Mouse (Mus musculus): Measurements from ENCODE around the gene Hat1. TPM values are rescaled to one million over a fixed set of nuclear protein-coding genes. Genes with fewer than 3 reads are reported as not detected.
"Not testable (repeated sequence)": the region's sequence is repeated elsewhere in the genome, so short reads cannot be mapped to it uniquely, and the experiment has no call there.

Hat1 gene
- polyA plus RNA-seq, 1 experiment = 66.2 TPM

DNA sequence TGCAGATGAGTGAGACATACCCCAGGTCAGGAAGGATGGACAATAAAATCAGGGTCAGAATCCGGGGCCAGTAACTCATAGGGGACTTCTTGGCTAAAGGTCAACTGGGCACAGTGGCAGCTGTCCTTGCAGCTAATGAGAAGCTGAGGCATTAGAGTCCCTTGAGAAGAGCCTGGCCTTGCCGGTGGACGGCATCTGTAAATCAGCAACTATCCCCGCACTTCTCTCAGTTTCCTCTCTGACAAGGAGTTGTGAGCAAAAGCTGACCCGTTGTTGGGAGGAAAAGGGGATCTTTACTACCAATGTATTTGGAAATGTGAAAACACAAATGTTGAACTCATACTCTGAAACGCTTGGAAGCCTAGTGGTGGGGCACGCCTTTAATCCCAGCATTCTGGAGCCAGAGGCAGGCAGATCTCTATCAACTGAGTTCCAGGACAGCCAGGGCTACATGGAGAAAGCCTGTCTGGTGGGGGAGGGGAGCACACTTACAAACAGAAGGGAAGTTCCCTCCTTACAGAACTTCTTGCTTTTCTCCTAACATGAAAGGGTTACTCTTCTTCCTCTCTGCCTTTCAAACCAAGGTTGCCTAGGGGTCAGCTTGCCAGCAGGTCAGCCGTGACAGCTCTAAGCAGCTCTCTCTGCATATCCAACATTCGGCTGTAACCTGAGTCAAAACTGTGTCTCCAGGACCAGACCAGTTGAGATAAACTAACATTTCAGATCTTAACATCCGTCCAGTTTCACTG is 35.3 kb upstream of the Hat1 start:
- no peak for TF ChIP-seq CTCF (IDR thresholded peaks at IDR 0.05; ENCODE audit: borderline replicate concordance, insufficient read depth, low read length)
- TF ChIP-seq POLR2A (IDR thresholded peaks at IDR 0.05; ENCODE audit: low read depth, low read length) = no peak
- Histone ChIP-seq H3K4me1 (ENCODE audit: control insufficient read depth, insufficient read depth, low read length) (no peaks in the 10 kb centered on the region), H3K27ac (ENCODE audit: insufficient read depth, low read length) (no peak overlapping the region), H3K4me3 (ENCODE audit: insufficient read depth, low read length) (no peak overlapping the region)

DNA sequence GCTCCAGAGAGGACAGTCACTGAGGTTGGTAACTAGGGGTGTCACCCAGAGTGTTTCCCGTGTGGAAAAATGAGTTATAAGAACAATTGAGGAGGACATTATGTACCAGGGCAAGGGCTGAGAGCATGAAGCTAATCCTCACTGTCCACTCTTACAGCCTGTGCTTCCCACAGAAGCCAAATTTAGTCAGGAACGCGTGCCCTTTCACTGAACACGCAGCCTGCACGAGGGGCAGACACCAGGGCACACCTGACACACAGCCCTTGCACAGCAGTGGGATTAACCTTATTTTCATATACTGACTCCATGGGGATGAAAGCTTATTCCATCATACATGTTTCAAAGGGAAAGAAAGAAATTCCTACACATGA is 34.7 kb upstream of the Hat1 start:
- no peak overlapping the region for H3K27ac ChIP-seq (ENCODE audit: insufficient read depth, low read length)

DNA sequence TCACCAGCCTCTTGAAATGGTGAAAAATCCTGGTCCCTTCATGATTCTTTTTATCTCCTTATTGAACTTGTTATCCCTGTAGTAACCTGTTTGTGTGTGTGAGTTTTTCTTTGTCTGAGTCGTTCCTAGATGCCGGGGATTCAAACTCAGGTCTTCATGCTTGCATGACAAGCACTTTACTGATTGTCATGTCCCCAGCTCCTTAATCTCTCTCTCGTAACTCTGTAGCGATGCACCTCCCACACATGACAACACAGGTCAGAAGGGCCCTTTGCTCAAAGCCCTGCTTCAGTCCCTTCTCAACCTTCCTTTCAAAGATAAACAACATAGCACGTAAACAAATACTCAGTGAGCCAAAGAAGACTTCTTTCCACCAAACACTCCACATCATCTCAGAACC is 30.4 kb upstream of the Hat1 start:
- TF ChIP-seq CTCF (IDR thresholded peaks at IDR 0.05; ENCODE audit: borderline replicate concordance, insufficient read depth, low read length) = no peak
- no peak for TF ChIP-seq POLR2A (IDR thresholded peaks at IDR 0.05; ENCODE audit: low read depth, low read length)
- H3K4me3 ChIP-seq (ENCODE audit: insufficient read depth, low read length) = no peak overlapping the region
- no peak overlapping the region for H3K27ac ChIP-seq (ENCODE audit: insufficient read depth, low read length)
- H3K4me1 ChIP-seq (ENCODE audit: control insufficient read depth, insufficient read depth, low read length) = no peaks in the 10 kb centered on the region

More for the DNA sequence above, 34.7 kb upstream of the Hat1 start:
- no peaks in the 10 kb centered on the region for H3K4me1 ChIP-seq (ENCODE audit: control insufficient read depth, insufficient read depth, low read length)
- TF ChIP-seq POLR2A (IDR thresholded peaks at IDR 0.05; ENCODE audit: low read depth, low read length) (no peak), CTCF (IDR thresholded peaks at IDR 0.05; ENCODE audit: borderline replicate concordance, insufficient read depth, low read length) (no peak)
- no peak overlapping the region for H3K4me3 ChIP-seq (ENCODE audit: insufficient read depth, low read length)

DNA sequence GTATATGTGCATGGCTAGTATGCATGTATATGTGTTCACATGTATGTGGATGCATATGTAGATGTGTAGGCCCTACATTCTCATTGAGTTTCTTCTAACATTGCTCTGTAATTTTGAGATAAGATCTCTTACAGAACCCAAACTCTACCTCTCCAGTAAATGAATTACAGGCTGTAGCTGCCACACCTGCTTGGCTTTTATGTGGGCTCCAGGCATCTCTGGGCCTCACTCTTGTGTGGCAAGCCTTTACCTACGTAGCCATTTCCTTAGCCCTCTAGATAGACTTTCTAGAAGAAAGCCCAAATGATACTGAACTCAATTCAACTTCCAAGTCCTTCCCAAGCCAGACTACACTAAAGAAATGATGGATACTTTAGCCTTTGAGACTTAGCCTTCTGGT is 28.6 kb upstream of the Hat1 start:
- Histone ChIP-seq H3K4me1 (ENCODE audit: control insufficient read depth, insufficient read depth, low read length) (no peaks in the 10 kb centered on the region), H3K27ac (ENCODE audit: insufficient read depth, low read length) (no peak overlapping the region), H3K4me3 (ENCODE audit: insufficient read depth, low read length) (no peak overlapping the region)
- TF ChIP-seq POLR2A (IDR thresholded peaks at IDR 0.05; ENCODE audit: low read depth, low read length) (no peak), CTCF (IDR thresholded peaks at IDR 0.05; ENCODE audit: borderline replicate concordance, insufficient read depth, low read length) (no peak)

DNA sequence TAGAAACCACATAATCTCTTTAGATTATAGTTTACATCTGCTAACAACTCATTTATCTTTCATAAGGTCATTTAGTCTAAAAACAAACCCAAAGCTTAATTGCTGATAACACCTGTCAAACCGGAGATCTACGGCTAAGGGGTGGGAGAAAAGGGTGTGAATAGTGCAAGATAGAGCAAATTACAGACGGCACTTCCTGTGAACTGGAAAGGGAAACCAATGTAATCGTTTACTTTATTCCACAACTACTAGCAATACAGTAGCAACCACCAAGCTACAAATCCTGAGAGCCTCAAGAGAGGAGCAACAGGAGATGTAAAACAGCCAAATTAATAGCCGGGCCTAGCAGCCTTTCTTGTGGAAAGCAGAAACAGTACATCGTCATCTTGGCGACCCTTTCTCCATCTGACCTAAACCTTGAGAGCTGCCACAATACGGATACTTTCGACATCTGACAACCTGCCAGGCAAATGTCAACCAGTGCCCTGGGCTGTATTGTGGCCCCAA is 22.1 kb upstream of the Hat1 start:
- TF ChIP-seq CTCF (IDR thresholded peaks at IDR 0.05; ENCODE audit: borderline replicate concordance, insufficient read depth, low read length) = no peak
- no peak for TF ChIP-seq POLR2A (IDR thresholded peaks at IDR 0.05; ENCODE audit: low read depth, low read length)
- H3K27ac ChIP-seq (ENCODE audit: insufficient read depth, low read length) = no peak overlapping the region
- peak overlapping the region; percentile 77 for H3K4me3 ChIP-seq (ENCODE audit: insufficient read depth, low read length)
- 0 out of 2 replicates have a peak, but pooled peaks cover 5% of the 10 kb centered on the region for H3K4me1 ChIP-seq (ENCODE audit: control insufficient read depth, insufficient read depth, low read length)

DNA sequence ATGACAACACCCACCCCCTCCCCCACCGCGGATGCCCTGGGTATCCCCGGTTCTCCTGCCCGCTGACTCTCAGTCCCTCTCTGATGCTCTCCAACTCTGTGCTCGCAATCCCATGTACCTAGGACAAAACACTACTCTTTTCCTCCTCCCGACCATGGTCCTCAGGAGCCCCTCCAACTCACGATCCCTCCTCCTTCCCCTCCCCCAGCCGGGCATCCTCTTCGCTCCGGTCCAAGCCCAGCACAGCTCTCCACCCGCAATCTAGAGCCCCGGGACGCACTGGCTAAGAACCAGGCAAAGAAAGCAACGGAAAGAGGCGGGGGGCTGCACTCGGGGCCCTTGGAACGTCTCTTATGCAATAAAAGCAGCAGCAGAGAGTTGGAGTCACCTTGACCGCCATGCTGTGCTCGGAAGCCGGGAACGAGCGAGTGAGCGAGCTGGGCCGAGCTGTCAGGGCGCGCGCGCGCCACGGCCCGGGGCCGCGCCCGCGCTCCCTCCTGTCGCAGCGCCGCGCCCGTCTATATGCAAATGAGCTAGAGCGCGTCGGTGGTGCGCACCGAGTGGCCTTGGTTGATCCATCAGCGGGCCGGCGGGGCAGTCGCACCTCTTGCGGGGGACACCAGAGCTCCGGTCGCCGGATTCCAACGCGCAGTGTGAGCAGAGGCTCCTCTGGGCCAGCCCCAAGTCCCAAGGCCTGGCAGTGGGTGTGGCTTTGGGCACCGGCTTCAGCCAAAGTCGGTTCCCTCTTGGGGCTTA is 21.5 kb upstream of the Hat1 start, which contains the start of gene Slc25a12:
Gene Slc25a12 (minus strand): TSS at position 625 of the 756 bp plus-strand sequence.
- Histone ChIP-seq H3K4me3 (ENCODE audit: insufficient read depth, low read length) (peak within 1 kb of the TSS; percentile 77), H3K27ac (ENCODE audit: insufficient read depth, low read length) (peak within 1 kb of the TSS; percentile 7; the same call in 1 of the 2 replicates), H3K4me1 (ENCODE audit: control insufficient read depth, insufficient read depth, low read length) (0 out of 2 replicates have a peak, but pooled peaks cover 5% of the 10 kb centered on the region)
- TF ChIP-seq POLR2A (IDR thresholded peaks at IDR 0.05; ENCODE audit: low read depth, low read length) (peak; percentile 64), CTCF (IDR thresholded peaks at IDR 0.05; ENCODE audit: borderline replicate concordance, insufficient read depth, low read length) (no peak)

DNA sequence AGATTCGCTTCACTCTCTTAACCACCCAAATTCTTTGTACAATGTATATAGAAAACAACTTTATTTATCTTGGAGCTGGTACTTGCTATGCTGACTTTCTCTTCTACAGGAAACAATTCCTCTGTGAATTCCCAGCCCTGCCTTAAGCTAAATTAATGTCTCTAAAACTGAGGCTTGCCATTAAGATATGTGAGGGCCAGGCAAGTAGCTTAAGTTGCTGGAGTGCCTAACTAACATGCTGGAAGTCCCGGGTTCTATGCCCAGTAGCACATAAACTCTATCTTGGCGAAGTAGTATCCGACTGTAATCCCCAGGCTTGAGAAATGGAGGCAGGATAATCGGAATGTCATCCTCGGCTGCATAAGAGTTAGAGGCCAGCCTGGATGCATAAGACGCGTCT is 20.7 kb upstream of the Hat1 start:
- TF ChIP-seq POLR2A (IDR thresholded peaks at IDR 0.05; ENCODE audit: low read depth, low read length) = no peak
- no peak for TF ChIP-seq CTCF (IDR thresholded peaks at IDR 0.05; ENCODE audit: borderline replicate concordance, insufficient read depth, low read length)
- Histone ChIP-seq H3K27ac (ENCODE audit: insufficient read depth, low read length) (no peak overlapping the region), H3K4me1 (ENCODE audit: control insufficient read depth, insufficient read depth, low read length) (0 out of 2 replicates have a peak, but pooled peaks cover 5% of the 10 kb centered on the region), H3K4me3 (ENCODE audit: insufficient read depth, low read length) (no peak overlapping the region; the same call in 1 of the 2 replicates)

DNA sequence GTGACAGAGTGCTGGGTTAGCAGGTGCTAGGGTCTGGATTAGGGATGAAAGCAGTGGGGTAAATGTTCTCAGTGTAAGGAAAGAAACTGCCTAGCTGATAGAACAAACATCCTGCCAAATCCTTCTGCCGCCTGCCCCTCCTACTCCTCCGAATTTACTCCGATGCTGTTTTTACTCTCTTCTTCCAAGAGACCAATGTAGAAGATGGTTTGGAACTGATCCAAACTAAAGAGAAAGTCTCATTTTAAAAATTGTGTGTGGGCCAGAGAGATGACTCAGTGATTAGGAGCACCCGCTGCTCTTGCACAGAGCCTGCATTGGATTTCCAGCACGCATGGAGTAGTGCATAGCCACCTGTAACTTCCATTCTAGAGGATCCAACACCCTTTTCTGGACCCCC is 17.0 kb upstream of the Hat1 start:
- Histone ChIP-seq H3K4me1 (ENCODE audit: control insufficient read depth, insufficient read depth, low read length) (0 out of 2 replicates have a peak, but pooled peaks cover 5% of the 10 kb centered on the region), H3K4me3 (ENCODE audit: insufficient read depth, low read length) (no peak overlapping the region)
- TF ChIP-seq POLR2A (IDR thresholded peaks at IDR 0.05; ENCODE audit: low read depth, low read length) (no peak), CTCF (IDR thresholded peaks at IDR 0.05; ENCODE audit: borderline replicate concordance, insufficient read depth, low read length) (no peak)

DNA sequence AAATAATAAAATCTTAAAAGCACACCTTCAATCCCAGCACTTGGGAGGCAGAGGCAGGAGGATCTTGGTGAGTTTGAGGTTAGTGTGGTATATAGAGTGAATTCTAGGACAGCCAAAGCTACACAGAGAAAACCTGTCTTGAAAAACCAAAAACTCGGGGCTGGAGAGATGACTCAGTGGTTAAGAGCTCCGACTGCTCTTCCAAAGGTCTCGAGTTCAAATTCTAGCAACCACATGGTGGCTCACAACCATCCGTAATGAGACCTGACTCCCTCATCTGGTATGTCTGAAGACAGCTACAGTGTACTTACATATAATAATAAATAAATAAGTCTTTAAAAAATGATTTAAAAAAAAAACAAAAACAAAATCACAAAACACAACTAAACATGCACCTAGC is 16.5 kb upstream of the Hat1 start:
- not testable (repeated sequence) for H3K4me3 ChIP-seq (ENCODE audit: insufficient read depth, low read length); H3K4me1 ChIP-seq (ENCODE audit: control insufficient read depth, insufficient read depth, low read length); H3K27ac ChIP-seq (ENCODE audit: insufficient read depth, low read length)

More for the DNA sequence above, 17.0 kb upstream of the Hat1 start:
- H3K27ac ChIP-seq (ENCODE audit: insufficient read depth, low read length) = no peak overlapping the region
